Mouse (Mus musculus) liver, adult (tissue): ENCODE data around the gene Gm14326.
"Not testable (repeated sequence)": the region's sequence is repeated elsewhere in the genome, so short reads cannot be mapped to it uniquely, and the experiment has no call there.

Experiments
- GATA4 ChIP-seq: IDR thresholded peaks from 2 replicates; pipeline ENCODE4 v1.6.1; 2014; ENCODE audit warnings: mild to moderate bottlenecking, low read length; ENCODE audit not compliant: insufficient replicate concordance

Gene Gm14326

DNA sequence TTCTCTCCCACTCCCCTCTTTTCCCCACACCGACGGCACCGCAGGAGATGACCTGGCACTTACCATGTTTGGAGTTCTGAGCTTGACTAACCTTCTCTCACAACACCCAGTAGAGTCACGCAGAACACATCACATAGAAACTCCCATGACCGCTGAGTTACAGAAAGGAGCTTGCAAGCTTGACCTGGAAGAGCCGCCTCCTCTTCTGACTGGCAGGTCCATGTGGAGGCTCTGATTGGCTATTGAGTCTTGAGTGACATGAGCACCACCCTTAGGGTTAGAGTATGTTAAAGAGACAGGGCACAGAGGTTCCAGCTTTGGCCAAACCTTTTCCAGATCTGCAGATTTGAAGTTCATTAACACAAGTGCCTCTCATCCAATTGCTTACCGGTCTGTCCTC is at the start of gene Gm14326:
TSS of gene Gm14326 (minus strand) at position 153 of the 400 bp plus-strand sequence.
- not testable (repeated sequence) for TF ChIP-seq GATA4

DNA sequence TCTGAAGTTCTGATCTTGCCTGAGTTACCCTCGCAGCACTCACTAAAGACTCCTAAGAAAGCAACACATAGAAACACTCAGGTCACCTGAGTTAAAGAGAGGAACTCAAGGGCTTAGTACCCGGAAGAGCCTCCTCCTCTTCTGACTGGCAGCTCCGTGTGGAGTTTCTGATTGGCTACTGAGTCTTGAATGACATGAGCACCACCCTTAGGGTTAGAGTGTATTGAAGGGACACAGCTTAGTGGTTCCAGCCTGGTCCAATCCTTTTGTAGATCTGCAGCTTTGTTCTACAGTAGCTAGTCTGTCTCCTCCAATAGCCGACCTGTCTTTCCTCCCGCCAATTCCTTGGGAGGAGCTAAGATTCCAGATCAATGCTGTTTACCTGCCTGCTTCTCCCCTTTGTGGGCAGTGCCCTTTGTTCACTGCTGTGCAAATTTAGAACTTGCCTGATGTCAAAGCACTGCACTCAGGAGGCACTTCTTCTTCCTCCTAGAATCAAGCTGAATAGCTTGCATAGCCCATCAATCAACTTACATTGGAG is 31.5 kb downstream of the Gm14326 start, which contains the start of gene Zfp972:
TSS of gene Zfp972 (minus strand) at position 51 of the 541 bp plus-strand sequence.
- TF ChIP-seq GATA4, result not testable (repeated sequence)

DNA sequence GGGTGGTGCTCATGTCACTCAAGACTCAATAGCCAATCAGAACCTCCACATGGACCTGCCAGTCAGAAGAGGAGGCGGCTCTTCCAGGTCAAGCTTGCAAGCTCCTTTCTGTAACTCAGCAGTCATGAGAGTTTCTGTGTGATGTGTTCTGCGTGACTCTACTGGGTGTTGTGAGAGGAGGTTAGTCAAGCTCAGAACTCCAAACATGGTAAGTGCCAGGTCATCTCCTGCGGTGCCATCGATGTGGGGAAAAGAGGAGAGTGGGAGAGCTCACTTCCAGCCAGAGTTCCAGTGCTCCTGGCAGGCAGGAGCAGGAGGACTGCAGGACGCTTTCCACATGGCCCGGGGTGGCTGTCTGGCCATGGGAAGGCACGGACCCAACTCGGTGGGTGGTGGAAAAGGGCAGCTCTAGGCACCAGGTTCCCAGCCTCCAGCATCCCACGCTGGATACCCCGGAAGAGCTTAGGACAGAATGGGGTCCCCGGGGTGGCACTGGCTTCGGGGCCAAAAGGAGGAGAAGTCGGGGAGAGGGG is 60.0 kb downstream of the Gm14326 start, which contains the start of gene Gm14327:
TSS of gene Gm14327 (plus strand) at position 51 of the 533 bp plus-strand sequence.
- TF ChIP-seq GATA4, result not testable (repeated sequence)
